Mouse (Mus musculus): ENCODE data around the gene Taar7f. TPM values are rescaled to one million over a fixed set of nuclear protein-coding genes. Genes with fewer than 3 reads are reported as not detected.
A peak's percentile ranks its signal among the peaks of the same experiment; 100 is the strongest.
"Not testable (repeated sequence)": the region's sequence is repeated elsewhere in the genome, so short reads cannot be mapped to it uniquely, and the experiment has no call there.

Taar7f gene
- not detected for total RNA-seq (2021)
- long read RNA-seq, experiment 1: 0 reads
- long read RNA-seq, experiment 2: 0 reads

GRCm38 (mm10) chr10:24049210-24049609 lies at the start of gene Taar7f:
TSS of gene Taar7f (plus strand) at chr10:24049510.
- Histone ChIP-seq H3K4me3 (no peak within 1 kb of the TSS), H3K27ac (no peak within 1 kb of the TSS)
- no peak for DNase-seq (ENCODE audit: low spot score in 2 of 2)
- TF ChIP-seq CTCF (conservative IDR thresholded peaks at IDR 0.05): no peak

- H3K27ac ChIP-seq: no peak within 1 kb of the TSS
- no peak for TF ChIP-seq CTCF (conservative IDR thresholded peaks at IDR 0.05)
- H3K4me3 ChIP-seq: no peak within 1 kb of the TSS
These were observed 49.7 kb upstream of the Taar7f start, which contains the start of gene Taar7b for GRCm38 (mm10) chr10:23999639-24000038. TSS of gene Taar7b (plus strand) at chr10:23999939.

GRCm38 (mm10) chr10:24006442-24006841 lies 42.9 kb upstream of the Taar7f start:
- no peak for DNase-seq (ENCODE audit: low spot score in 2 of 2)
- Histone ChIP-seq H3K27ac (no peak overlapping the region), H3K4me3 (no peak overlapping the region)
- TF ChIP-seq CTCF (conservative IDR thresholded peaks at IDR 0.05): no peak

More at GRCm38 (mm10) chr10:23999639-24000038, 49.7 kb upstream of the Taar7f start, which contains the start of gene Taar7b:
- DNase-seq (ENCODE audit: low spot score in 2 of 2): no peak

GRCm38 (mm10) chr10:24007034-24007433 lies 42.3 kb upstream of the Taar7f start:
- H3K4me3 ChIP-seq: no peak overlapping the region
- TF ChIP-seq CTCF (conservative IDR thresholded peaks at IDR 0.05): no peak
- DNase-seq (ENCODE audit: low spot score in 2 of 2): no peak
- H3K27ac ChIP-seq: no peak overlapping the region

DNA sequence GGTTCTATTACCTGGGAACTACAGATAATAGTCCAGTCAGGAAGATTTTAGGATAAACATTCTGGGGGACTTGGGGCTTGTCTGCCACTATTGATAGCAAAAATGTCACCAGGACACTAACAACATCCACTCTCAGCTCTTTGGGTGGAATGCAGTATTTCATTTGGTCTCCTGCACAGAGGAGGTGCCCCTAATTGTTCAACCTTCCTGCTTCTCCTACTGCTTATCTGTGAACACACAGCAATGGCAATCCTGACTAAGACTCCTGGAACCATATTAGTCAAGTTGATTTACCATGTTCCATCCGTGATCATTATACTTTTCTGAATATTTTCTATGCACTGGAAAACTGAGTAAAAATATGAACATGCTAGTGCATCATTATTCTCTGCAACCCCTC lies 41.2 kb upstream of the Taar7f start:
- H3K27ac ChIP-seq: no peak overlapping the region
- TF ChIP-seq CTCF (conservative IDR thresholded peaks at IDR 0.05): no peak
- DNase-seq (ENCODE audit: low spot score in 2 of 2): no peak
- no peak overlapping the region for H3K4me3 ChIP-seq

DNA sequence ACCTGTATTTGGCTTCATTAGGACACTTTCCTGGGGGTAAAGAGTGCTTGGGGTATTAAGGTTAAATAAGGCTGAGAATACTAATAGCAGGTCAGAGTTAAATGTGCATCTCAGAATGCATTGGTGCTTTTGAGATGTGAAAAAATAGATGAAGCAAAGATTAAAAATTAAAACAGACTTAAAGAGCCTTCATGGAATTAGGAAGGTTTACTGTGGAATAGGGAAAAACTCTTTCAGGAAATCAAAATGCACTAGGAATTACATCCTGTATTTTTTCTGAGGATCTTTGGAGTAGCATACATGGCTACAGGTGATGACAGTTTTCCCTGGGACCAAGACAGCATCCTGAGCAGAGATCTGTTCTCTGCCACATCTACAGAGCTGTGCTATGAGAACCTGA lies 22.4 kb upstream of the Taar7f start, which contains the start of gene Taar7d:
TSS of gene Taar7d (plus strand) at position 301 of the 400 bp plus-strand sequence.
- Histone ChIP-seq H3K27ac (no peak within 1 kb of the TSS), H3K4me3 (no peak within 1 kb of the TSS)
- TF ChIP-seq CTCF (conservative IDR thresholded peaks at IDR 0.05): no peak
- no peak for DNase-seq (ENCODE audit: low spot score in 2 of 2)

DNA sequence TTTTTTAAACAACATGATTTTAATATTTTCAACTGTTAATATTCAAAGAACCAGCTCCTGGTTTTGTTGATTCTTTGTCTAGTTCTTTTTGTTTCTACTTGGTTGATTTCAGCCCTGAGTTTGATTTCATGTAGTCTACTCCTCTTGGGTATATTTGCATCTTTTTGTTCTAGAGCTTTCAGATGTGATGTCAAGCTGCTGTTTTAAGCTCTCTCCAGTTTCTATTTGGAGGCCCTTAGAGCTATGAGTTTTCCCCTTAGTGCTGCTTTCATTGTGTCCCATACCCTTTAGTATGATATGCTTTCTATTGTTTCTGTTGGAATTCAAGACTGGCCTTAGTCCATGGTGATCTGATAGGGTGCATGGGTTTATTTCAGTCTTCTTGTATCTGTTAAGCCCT lies 18.0 kb upstream of the Taar7f start:
- no peak for TF ChIP-seq CTCF (conservative IDR thresholded peaks at IDR 0.05)
- DNase-seq (ENCODE audit: low spot score in 2 of 2): no peak
- Histone ChIP-seq H3K27ac (no peak overlapping the region), H3K4me3 (no peak overlapping the region)

- no peak for TF ChIP-seq CTCF (conservative IDR thresholded peaks at IDR 0.05)
- no peak within 1 kb of the TSS for H3K4me3 ChIP-seq
- H3K27ac ChIP-seq: no peak within 1 kb of the TSS
- no peak for DNase-seq (ENCODE audit: low spot score in 2 of 2)
These were observed 12.0 kb upstream of the Taar7f start, which contains the start of gene Taar7e for GRCm38 (mm10) chr10:24037314-24037713. TSS of gene Taar7e (plus strand) at chr10:24037614.

GRCm38 (mm10) chr10:24040120-24040869 lies 9.0 kb upstream of the Taar7f start:
- TF ChIP-seq CTCF (conservative IDR thresholded peaks at IDR 0.05): no peak
- no peak for DNase-seq (ENCODE audit: low spot score in 2 of 2)
- H3K27ac ChIP-seq: no peak overlapping the region
- H3K4me3 ChIP-seq: no peak overlapping the region

DNA sequence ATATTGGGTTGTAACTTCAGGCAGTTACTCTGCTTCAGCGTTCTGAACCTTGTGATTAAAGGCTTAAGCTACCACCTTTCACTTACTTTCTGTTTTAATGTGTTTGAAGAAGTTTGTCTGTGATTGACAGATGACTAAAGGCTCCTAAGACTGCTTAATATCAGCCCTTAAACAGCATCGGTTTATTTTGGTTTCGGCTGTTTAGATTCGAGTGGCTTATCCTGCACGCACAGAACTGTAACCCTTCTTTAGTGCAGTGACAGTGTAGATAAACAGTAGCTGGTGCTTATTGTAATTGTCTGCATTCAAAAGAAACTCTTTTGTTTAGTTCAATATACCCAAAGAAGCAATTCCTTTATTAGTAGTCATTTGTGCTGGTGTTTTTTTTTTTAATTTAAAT lies 2.7 kb downstream of the Taar7f start:
- no peak overlapping the region for H3K4me3 ChIP-seq
- no peak overlapping the region for H3K27ac ChIP-seq
- TF ChIP-seq CTCF (conservative IDR thresholded peaks at IDR 0.05): no peak
- DNase-seq (ENCODE audit: low spot score in 2 of 2): no peak

DNA sequence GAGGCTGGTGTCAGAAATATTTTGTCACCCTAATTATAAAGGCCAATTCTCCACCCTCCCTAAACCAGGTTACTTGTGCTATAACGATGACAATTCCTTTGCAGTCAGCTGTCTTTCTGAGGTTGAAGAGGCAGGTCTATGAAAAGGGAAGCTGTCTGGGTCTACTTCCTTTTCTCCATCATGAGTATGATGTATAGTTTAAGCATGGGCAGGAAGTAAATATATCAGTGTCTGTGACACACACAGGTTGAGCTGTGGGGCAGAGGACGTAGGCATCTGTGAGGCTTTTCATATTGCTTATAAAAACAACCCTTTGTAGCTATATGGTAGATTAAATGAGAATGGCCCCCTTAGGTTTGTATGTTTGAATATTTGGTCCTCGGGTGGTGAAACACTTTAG lies 9.7 kb downstream of the Taar7f start:
- H3K27ac ChIP-seq: no peak overlapping the region
- no peak for DNase-seq (ENCODE audit: low spot score in 2 of 2)
- H3K4me3 ChIP-seq: no peak overlapping the region
- no peak for TF ChIP-seq CTCF (conservative IDR thresholded peaks at IDR 0.05)

DNA sequence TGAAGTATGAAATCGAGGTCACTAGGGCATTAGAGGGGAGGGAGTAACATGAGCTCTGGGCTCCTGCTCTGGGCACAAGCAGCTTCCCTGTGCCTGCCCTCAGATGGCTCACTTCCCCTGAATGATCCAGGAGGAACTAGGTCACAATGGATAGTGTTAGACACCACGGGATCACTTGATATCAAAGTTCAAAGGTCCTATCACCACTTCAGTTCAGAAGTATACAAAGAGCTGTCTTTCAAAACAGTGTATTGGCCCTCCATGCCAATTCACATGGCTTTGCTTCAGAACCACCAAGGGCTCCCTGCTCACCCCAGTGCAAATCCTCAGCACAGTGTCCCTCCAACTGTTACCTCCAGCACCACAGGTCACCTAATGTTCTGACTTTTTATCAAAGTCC lies 25.4 kb downstream of the Taar7f start:
- H3K27ac ChIP-seq; DNase-seq (ENCODE audit: low spot score in 2 of 2); H3K4me3 ChIP-seq: not testable (repeated sequence)

DNA sequence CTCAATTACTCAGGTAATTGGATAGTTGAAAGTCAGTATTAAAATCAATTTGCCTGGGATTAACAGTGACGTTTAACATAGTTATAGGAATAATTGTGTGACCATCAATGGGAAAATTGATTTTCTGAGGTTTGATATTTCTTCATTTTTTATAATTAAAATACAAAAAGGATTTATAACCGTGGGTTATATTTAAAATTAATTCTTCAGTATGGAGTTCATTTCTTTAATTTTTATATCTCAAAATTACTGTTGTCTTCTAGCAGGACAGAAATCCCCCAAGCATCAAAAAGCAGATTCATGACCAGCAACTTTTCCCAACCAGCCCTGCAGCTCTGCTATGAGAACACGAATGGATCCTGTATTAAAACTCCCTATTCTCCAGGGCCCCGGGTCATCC lies 26.9 kb downstream of the Taar7f start, which contains the start of gene Taar8a:
TSS of gene Taar8a (plus strand) at position 301 of the 400 bp plus-strand sequence.
- DNase-seq (ENCODE audit: low spot score in 2 of 2); H3K4me3 ChIP-seq; H3K27ac ChIP-seq: not testable (repeated sequence)

GRCm38 (mm10) chr10:24080166-24080565 lies 30.9 kb downstream of the Taar7f start:
- peak; percentile 1 to 41 for DNase-seq (ENCODE audit: low spot score in 2 of 2)
- peak; percentile 85 for TF ChIP-seq CTCF (conservative IDR thresholded peaks at IDR 0.05)
- Histone ChIP-seq H3K4me3 (no peak overlapping the region), H3K27ac (no peak overlapping the region)

All from layer of hippocampus, adult 2 months (tissue).